Mouse (Mus musculus) neural tube, embryonic 11.5 days (tissue): ENCODE data around the gene Fibcd1. TPM values are rescaled to one million over a fixed set of nuclear protein-coding genes. Genes with fewer than 3 reads are reported as not detected.

Experiments
- ATAC-seq: fragments of 200-750 bp; cut with Nextera tagmentation; 2 replicates; pipeline ENCODE4 v1.8.0; 2017; ENCODE audit warnings: moderate number of reproducible peaks, mild to moderate bottlenecking, moderate TSS enrichment, moderate library complexity; ENCODE audit not compliant: insufficient read depth, low FRiP score, low TSS enrichment
- DNase-seq: peaks from one replicate; pipeline ENCODE4 v3.0.0-alpha.2; 2015; ENCODE audit warnings: low spot score
- H3K27ac ChIP-seq: fragments of 300-500 bp; sonication (generic); 2 replicates; pipeline ENCODE4 v1.5.1; 2014; ENCODE audit warnings: low read depth, mild to moderate bottlenecking, low read length
- H3K27me3 ChIP-seq: fragments of 300-500 bp; sonication (generic); 2 replicates; pipeline ENCODE4 v1.6.1; 2014; ENCODE audit warnings: mild to moderate bottlenecking, low read length, mixed read lengths; ENCODE audit not compliant: control insufficient read depth, insufficient read depth
- H3K36me3 ChIP-seq: fragments of 300-500 bp; sonication (generic); 2 replicates; pipeline ENCODE4 v1.6.1; 2014; ENCODE audit warnings: mild to moderate bottlenecking, low read length, moderate library complexity, mixed read lengths; ENCODE audit not compliant: control insufficient read depth, insufficient read depth
- H3K4me1 ChIP-seq: fragments of 300-500 bp; sonication (generic); 2 replicates; pipeline ENCODE4 v1.6.1; 2014; ENCODE audit warnings: low read length, mixed read lengths; ENCODE audit not compliant: control insufficient read depth, insufficient read depth
- H3K4me2 ChIP-seq: fragments of 300-500 bp; sonication (generic); 2 replicates; pipeline ENCODE4 v1.6.1; 2014; ENCODE audit warnings: low read depth, mild to moderate bottlenecking, moderate library complexity
- H3K4me3 ChIP-seq: fragments of 300-500 bp; sonication (generic); 2 replicates; pipeline ENCODE4 v1.5.1; 2014; ENCODE audit warnings: low read depth, low read length
- H3K9ac ChIP-seq: fragments of 300-500 bp; sonication (generic); 2 replicates; pipeline ENCODE4 v1.6.1; 2014; ENCODE audit warnings: mild to moderate bottlenecking, low read length
- H3K9me3 ChIP-seq: fragments of 300-500 bp; sonication (generic); 2 replicates; pipeline ENCODE4 v1.6.1; 2016; ENCODE audit warnings: low read length; ENCODE audit not compliant: control insufficient read depth
- WGBS: fragments of 180-500 bp; shearing (Covaris S2); extraction: QIAGEN DNeasy Blood & Tissue Kit; methylation state at CpG from one replicate; pipeline ENCODE4 v1.1.7; 2014; 5-methylcytosine and 5-hydroxymethylcytosine counted together
- polyA plus RNA-seq: library from polyadenylated mRNA; unstranded; fragments of >200 nt; fragmentation: Nextera tagmentation; extraction: Ambion mirVana; gene quantifications from 2 replicates; pipeline ENCODE4 v1.2.1, GENCODE M21; 2014

Fibcd1 gene
- polyA plus RNA-seq, 1 experiment from 2014 or later, result 1.2 TPM

DNA sequence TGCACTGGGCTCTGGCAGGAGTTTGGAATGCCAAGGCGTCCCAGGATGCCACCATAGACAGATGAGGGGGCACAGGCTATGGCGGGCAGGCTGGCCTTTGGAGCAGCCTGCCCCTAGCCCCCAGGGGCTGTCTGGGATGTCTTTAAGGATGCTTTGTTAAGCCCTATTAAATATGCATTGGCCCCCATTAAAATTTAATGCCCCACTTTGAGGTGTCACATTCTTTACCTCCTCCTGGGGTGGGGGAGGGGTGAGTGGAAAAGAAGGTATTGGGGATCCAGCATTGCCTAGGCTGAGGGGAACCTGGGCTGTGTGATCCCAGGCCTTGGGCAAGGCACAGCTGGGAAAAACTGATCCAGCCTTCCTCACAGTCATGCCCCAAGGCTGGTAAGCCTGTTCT is 20.0 kb upstream of the Fibcd1 start:
- Histone ChIP-seq H3K27me3 (no peaks in the 10 kb centered on the region), H3K36me3 (no peaks in the 10 kb centered on the region), H3K4me3 (no peak overlapping the region), H3K4me2 (no peak overlapping the region), H3K27ac (no peak overlapping the region), H3K9ac (no peak overlapping the region), H3K4me1 (peaks cover 7% of the 10 kb centered on the region), H3K9me3 (no peaks in the 10 kb centered on the region)
- no peak for ATAC-seq
- WGBS, result 21% methylated on average over 2 of the region's 2 CpGs
- DNase-seq, result no peak

DNA sequence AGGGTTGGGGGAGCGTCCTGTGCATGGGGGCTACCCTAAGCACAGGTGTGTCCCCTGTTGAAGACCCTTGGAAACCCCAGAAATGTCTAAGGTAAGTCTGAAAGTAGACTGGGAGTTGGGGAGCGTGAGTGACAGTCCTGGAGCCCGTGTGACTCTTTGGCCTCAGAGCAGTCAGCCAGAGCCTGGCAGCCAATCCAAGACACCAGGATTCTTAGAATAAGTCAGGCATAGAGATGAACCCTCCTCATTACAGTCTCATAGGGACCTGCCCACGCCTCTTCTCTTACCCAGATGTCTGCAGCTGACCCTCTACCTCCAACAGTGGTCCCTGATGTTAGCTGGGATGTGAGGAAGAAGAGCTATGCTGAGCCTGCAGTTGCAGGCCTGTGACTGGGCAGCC is 19.5 kb upstream of the Fibcd1 start:
- Histone ChIP-seq H3K36me3 (no peaks in the 10 kb centered on the region), H3K9ac (no peak overlapping the region), H3K27ac (no peak overlapping the region), H3K9me3 (no peaks in the 10 kb centered on the region), H3K4me3 (no peak overlapping the region), H3K4me2 (no peak overlapping the region), H3K4me1 (peaks cover 7% of the 10 kb centered on the region), H3K27me3 (no peaks in the 10 kb centered on the region)
- WGBS, result 54% methylated on average over 4 of the region's 4 CpGs
- DNase-seq (no peak), ATAC-seq (no peak)

DNA sequence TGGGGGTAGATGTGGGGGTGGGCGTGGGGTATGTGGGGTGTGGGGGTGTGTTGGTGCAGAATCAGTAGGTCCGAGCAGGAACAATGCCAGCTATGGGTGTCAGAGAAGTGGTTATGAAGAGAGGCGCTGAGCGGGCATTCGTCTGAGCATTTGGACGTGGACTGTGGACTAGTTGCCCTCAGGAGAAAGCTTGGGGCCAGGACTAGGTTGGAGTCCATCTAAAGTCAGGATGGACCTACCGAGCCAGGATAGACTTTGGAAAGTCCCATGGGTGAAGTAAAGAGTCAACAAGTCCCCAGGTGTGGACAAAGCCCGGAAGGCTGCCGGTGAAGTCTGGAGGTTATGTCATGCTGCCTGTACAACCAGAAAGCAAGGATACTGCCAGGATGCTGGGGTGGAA is 19.1 kb upstream of the Fibcd1 start:
- no peaks in the 10 kb centered on the region for H3K36me3 ChIP-seq
- no peak for DNase-seq
- no peak overlapping the region for H3K4me2 ChIP-seq
- H3K27ac ChIP-seq, result no peak overlapping the region
- ATAC-seq, result no peak
- WGBS, result 89% methylated on average over 9 of the region's 9 CpGs
- H3K4me1 ChIP-seq, result peaks cover 7% of the 10 kb centered on the region
- no peak overlapping the region for H3K4me3 ChIP-seq
- no peaks in the 10 kb centered on the region for H3K9me3 ChIP-seq
- no peaks in the 10 kb centered on the region for H3K27me3 ChIP-seq
- H3K9ac ChIP-seq, result no peak overlapping the region

GRCm38 (mm10) chr2:31863766-31864165 is 18.0 kb upstream of the Fibcd1 start:
- H3K4me2 ChIP-seq, result no peak overlapping the region
- peaks cover under 1% of the 10 kb centered on the region; the same call in 1 of the 2 replicates for H3K27me3 ChIP-seq
- no peak overlapping the region for H3K4me3 ChIP-seq
- 86% methylated on average over 1 of the region's 1 CpGs for WGBS
- no peaks in the 10 kb centered on the region for H3K9me3 ChIP-seq
- peaks cover 7% of the 10 kb centered on the region for H3K4me1 ChIP-seq
- H3K9ac ChIP-seq, result no peak overlapping the region
- DNase-seq (no peak), ATAC-seq (no peak)
- H3K36me3 ChIP-seq, result no peaks in the 10 kb centered on the region
- H3K27ac ChIP-seq, result no peak overlapping the region

- DNase-seq, result no peak
- WGBS, result 63% methylated on average over 1 of the region's 1 CpGs
- no peaks in the 10 kb centered on the region for H3K36me3 ChIP-seq
- no peak overlapping the region for H3K9ac ChIP-seq
- H3K27me3 ChIP-seq, result peaks cover 2% of the 10 kb centered on the region; the same call in 1 of the 2 replicates
- ATAC-seq, result no peak
- H3K27ac ChIP-seq, result no peak overlapping the region
- H3K4me2 ChIP-seq, result no peak overlapping the region
- H3K9me3 ChIP-seq, result no peaks in the 10 kb centered on the region
- H3K4me3 ChIP-seq, result no peak overlapping the region
- peaks cover 7% of the 10 kb centered on the region for H3K4me1 ChIP-seq
Measured at GRCm38 (mm10) chr2:31862919-31863318, 17.1 kb upstream of the Fibcd1 start.

DNA sequence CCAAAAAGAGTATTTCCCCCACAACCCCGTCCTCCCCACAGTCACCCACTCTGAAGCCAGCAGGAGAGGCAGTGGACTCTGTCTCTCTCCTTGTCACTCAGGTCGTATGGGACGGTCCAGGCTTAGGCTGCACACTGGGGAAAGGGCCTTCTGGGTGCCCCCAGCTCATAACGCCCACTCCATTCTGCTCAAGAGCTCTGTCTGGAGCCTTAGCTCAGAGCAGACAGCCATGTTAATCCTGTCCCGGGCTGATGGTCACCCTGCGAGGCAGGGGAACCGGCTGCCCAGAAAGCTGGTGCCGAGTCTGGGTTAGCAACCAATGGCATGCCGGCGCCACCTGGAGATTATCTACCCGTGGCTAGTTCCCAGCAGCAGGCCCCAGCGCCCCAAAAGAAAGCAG is 12.7 kb upstream of the Fibcd1 start:
- H3K36me3 ChIP-seq, result no peaks in the 10 kb centered on the region
- H3K4me1 ChIP-seq, result no peaks in the 10 kb centered on the region
- DNase-seq (no peak), ATAC-seq (no peak)
- WGBS, result 26% methylated on average over 12 of the region's 12 CpGs
- H3K4me2 ChIP-seq, result no peak overlapping the region
- H3K27ac ChIP-seq, result no peak overlapping the region
- H3K4me3 ChIP-seq, result no peak overlapping the region
- H3K9ac ChIP-seq, result no peak overlapping the region
- peaks cover 2% of the 10 kb centered on the region; the same call in 1 of the 2 replicates for H3K27me3 ChIP-seq
- H3K9me3 ChIP-seq, result no peaks in the 10 kb centered on the region

DNA sequence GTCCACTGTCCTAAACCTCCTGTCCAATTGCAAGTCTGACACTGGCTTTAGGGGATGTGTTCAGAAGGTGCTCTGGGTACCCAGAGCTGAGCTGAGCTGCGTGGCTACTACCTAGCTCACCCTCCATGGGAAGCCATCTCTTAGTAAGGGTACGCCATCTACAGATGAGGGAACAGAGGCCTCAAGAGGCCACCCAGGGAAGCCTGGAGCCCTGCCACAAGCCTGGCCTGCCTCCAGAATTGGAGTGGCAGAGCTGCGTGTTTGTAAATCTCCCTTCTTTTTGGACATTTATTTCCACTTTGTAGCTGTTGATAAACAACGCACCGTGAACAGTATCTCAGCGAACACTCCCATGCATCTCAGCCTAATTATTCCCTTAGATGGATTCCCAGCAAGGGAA is 11.4 kb upstream of the Fibcd1 start:
- no peak overlapping the region for H3K4me2 ChIP-seq
- no peaks in the 10 kb centered on the region for H3K4me1 ChIP-seq
- H3K9ac ChIP-seq, result no peak overlapping the region
- ATAC-seq (no peak), DNase-seq (no peak)
- H3K27ac ChIP-seq, result no peak overlapping the region
- H3K4me3 ChIP-seq, result no peak overlapping the region
- no peaks in the 10 kb centered on the region for H3K9me3 ChIP-seq
- H3K27me3 ChIP-seq, result peaks cover 2% of the 10 kb centered on the region; the same call in 1 of the 2 replicates
- WGBS, result 79% methylated on average over 6 of the region's 6 CpGs
- no peaks in the 10 kb centered on the region for H3K36me3 ChIP-seq

DNA sequence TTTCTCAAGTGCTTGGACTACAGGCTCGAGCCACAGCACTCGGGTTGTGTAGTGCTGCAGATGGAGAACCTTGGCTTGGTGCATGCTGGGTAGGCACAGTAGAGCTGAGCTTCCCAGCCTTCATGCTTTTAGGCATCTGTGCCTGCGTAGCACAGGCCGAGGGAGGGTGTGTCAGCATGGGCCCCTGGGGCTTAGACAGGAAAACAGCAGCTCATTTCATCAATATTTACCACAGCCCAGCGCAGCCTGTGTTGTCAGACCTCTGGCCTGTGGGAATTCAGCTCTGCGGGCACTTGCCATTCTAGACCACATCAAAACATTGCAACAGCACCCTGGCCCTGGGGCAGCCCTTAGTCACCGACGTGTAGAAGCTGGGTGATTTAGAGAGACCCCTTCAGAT is 10.2 kb upstream of the Fibcd1 start:
- Histone ChIP-seq H3K4me2 (no peak overlapping the region), H3K4me1 (no peaks in the 10 kb centered on the region), H3K4me3 (no peak overlapping the region), H3K27ac (no peak overlapping the region), H3K36me3 (no peaks in the 10 kb centered on the region), H3K9ac (no peak overlapping the region), H3K27me3 (peaks cover 2% of the 10 kb centered on the region; the same call in 1 of the 2 replicates), H3K9me3 (no peaks in the 10 kb centered on the region)
- no peak for ATAC-seq
- no peak for DNase-seq
- WGBS, result 72% methylated on average over 8 of the region's 8 CpGs

- Histone ChIP-seq H3K9ac (no peak overlapping the region), H3K4me2 (no peak overlapping the region), H3K27me3 (peaks cover 26% of the 10 kb centered on the region), H3K36me3 (no peaks in the 10 kb centered on the region), H3K27ac (no peak overlapping the region), H3K4me1 (peaks cover 12% of the 10 kb centered on the region), H3K9me3 (no peaks in the 10 kb centered on the region), H3K4me3 (no peak overlapping the region)
- WGBS, result 49% methylated on average over 12 of the region's 12 CpGs
- DNase-seq (no peak), ATAC-seq (no peak)
Measured at GRCm38 (mm10) chr2:31850141-31850540, 4.3 kb upstream of the Fibcd1 start.
